Mouse (Mus musculus): ENCODE data around the gene Tmem44. TPM values are rescaled to one million over a fixed set of nuclear protein-coding genes. Genes with fewer than 3 reads are reported as not detected.

Gene Tmem44
- polyA plus RNA-seq, 1 experiment from 2014 or later: 23.5 TPM

GRCm38 (mm10) chr16:30515418-30515817 lies 35.2 kb downstream of the Tmem44 start:
- H3K36me3 ChIP-seq (ENCODE audit: control insufficient read depth, insufficient read depth, low read length): no peaks in the 10 kb centered on the region; the same call in 1 of the 2 replicates
- ATAC-seq (ENCODE audit: low read depth): no peak
- H3K27me3 ChIP-seq (ENCODE audit: control insufficient read depth, insufficient read depth, low read depth, low read length): no peaks in the 10 kb centered on the region
- no peak overlapping the region for H3K4me2 ChIP-seq (ENCODE audit: low read depth, low read length)
- no peaks in the 10 kb centered on the region; the same call in 1 of the 2 replicates for H3K9me3 ChIP-seq (ENCODE audit: control insufficient read depth, low read length)
- H3K4me3 ChIP-seq (ENCODE audit: low read length): no peak overlapping the region
- peaks cover 37% of the 10 kb centered on the region for H3K4me1 ChIP-seq (replicated peaks; ENCODE audit: control insufficient read depth, insufficient read depth, low read length)
- 66% methylated on average over 12 of the region's 12 CpGs for WGBS
- H3K27ac ChIP-seq (ENCODE audit: low read length): no peak overlapping the region
- H3K9ac ChIP-seq (ENCODE audit: low read length): no peak overlapping the region

- Histone ChIP-seq H3K4me3 (ENCODE audit: low read length) (no peak overlapping the region), H3K27ac (ENCODE audit: low read length) (peak overlapping the region; percentile 43), H3K4me2 (ENCODE audit: low read depth, low read length) (no peak overlapping the region), H3K4me1 (replicated peaks; ENCODE audit: control insufficient read depth, insufficient read depth, low read length) (peaks cover 35% of the 10 kb centered on the region), H3K27me3 (ENCODE audit: control insufficient read depth, insufficient read depth, low read depth, low read length) (no peaks in the 10 kb centered on the region), H3K9me3 (ENCODE audit: control insufficient read depth, low read length) (no peaks in the 10 kb centered on the region; the same call in 1 of the 2 replicates), H3K36me3 (ENCODE audit: control insufficient read depth, insufficient read depth, low read length) (no peaks in the 10 kb centered on the region; the same call in 1 of the 2 replicates), H3K9ac (ENCODE audit: low read length) (no peak overlapping the region)
- WGBS: 54% methylated on average over 20 of the region's 20 CpGs
- peak; percentile 45 for ATAC-seq (ENCODE audit: low read depth)
Observed at GRCm38 (mm10) chr16:30513050-30514024, 37.3 kb downstream of the Tmem44 start.

GRCm38 (mm10) chr16:30512375-30513049 lies 38.1 kb downstream of the Tmem44 start:
- H3K4me1 ChIP-seq (replicated peaks; ENCODE audit: control insufficient read depth, insufficient read depth, low read length): peaks cover 28% of the 10 kb centered on the region
- H3K9ac ChIP-seq (ENCODE audit: low read length): no peak overlapping the region
- no peaks in the 10 kb centered on the region; the same call in 1 of the 2 replicates for H3K36me3 ChIP-seq (ENCODE audit: control insufficient read depth, insufficient read depth, low read length)
- H3K4me3 ChIP-seq (ENCODE audit: low read length): no peak overlapping the region
- no peak for ATAC-seq (ENCODE audit: low read depth)
- 37% methylated on average over 8 of the region's 8 CpGs for WGBS
- H3K9me3 ChIP-seq (ENCODE audit: control insufficient read depth, low read length): no peaks in the 10 kb centered on the region; the same call in 1 of the 2 replicates
- no peak overlapping the region for H3K4me2 ChIP-seq (ENCODE audit: low read depth, low read length)
- H3K27ac ChIP-seq (ENCODE audit: low read length): peak overlapping the region; percentile 43; the same call in 1 of the 2 replicates
- no peaks in the 10 kb centered on the region for H3K27me3 ChIP-seq (ENCODE audit: control insufficient read depth, insufficient read depth, low read depth, low read length)

- H3K4me2 ChIP-seq (ENCODE audit: low read depth, low read length): peak overlapping the region; percentile 69
- peaks cover 28% of the 10 kb centered on the region for H3K4me1 ChIP-seq (replicated peaks; ENCODE audit: control insufficient read depth, insufficient read depth, low read length)
- no peak overlapping the region for H3K27ac ChIP-seq (ENCODE audit: low read length)
- H3K36me3 ChIP-seq (ENCODE audit: control insufficient read depth, insufficient read depth, low read length): no peaks in the 10 kb centered on the region; the same call in 1 of the 2 replicates
- H3K27me3 ChIP-seq (ENCODE audit: control insufficient read depth, insufficient read depth, low read depth, low read length): no peaks in the 10 kb centered on the region
- no peak for ATAC-seq (ENCODE audit: low read depth)
- H3K9me3 ChIP-seq (ENCODE audit: control insufficient read depth, low read length): no peaks in the 10 kb centered on the region; the same call in 1 of the 2 replicates
- H3K9ac ChIP-seq (ENCODE audit: low read length): peak overlapping the region; percentile 86
- no peak overlapping the region; the same call in 1 of the 2 replicates for H3K4me3 ChIP-seq (ENCODE audit: low read length)
- 75% methylated on average over 13 of the region's 13 CpGs for WGBS
Observed at GRCm38 (mm10) chr16:30511563-30512340, 38.9 kb downstream of the Tmem44 start.

GRCm38 (mm10) chr16:30510504-30511451 lies 39.9 kb downstream of the Tmem44 start:
- no peaks in the 10 kb centered on the region; the same call in 1 of the 2 replicates for H3K36me3 ChIP-seq (ENCODE audit: control insufficient read depth, insufficient read depth, low read length)
- peak overlapping the region; percentile 86 for H3K9ac ChIP-seq (ENCODE audit: low read length)
- 2% methylated on average over 44 of the region's 44 CpGs for WGBS
- H3K4me3 ChIP-seq (ENCODE audit: low read length): peak overlapping the region; percentile 78
- H3K27ac ChIP-seq (ENCODE audit: low read length): peak overlapping the region; percentile 89
- peak; percentile 92 for ATAC-seq (ENCODE audit: low read depth)
- peaks cover 28% of the 10 kb centered on the region for H3K4me1 ChIP-seq (replicated peaks; ENCODE audit: control insufficient read depth, insufficient read depth, low read length)
- H3K27me3 ChIP-seq (ENCODE audit: control insufficient read depth, insufficient read depth, low read depth, low read length): no peaks in the 10 kb centered on the region
- H3K4me2 ChIP-seq (ENCODE audit: low read depth, low read length): peak overlapping the region; percentile 69
- no peaks in the 10 kb centered on the region; the same call in 1 of the 2 replicates for H3K9me3 ChIP-seq (ENCODE audit: control insufficient read depth, low read length)

GRCm38 (mm10) chr16:30510091-30510490 lies 40.6 kb downstream of the Tmem44 start:
- H3K9ac ChIP-seq (ENCODE audit: low read length): peak overlapping the region; percentile 86
- no peak for ATAC-seq (ENCODE audit: low read depth)
- peak overlapping the region; percentile 78 for H3K4me3 ChIP-seq (ENCODE audit: low read length)
- no peaks in the 10 kb centered on the region for H3K9me3 ChIP-seq (ENCODE audit: control insufficient read depth, low read length)
- peak overlapping the region; percentile 69 for H3K4me2 ChIP-seq (ENCODE audit: low read depth, low read length)
- peaks cover 28% of the 10 kb centered on the region for H3K4me1 ChIP-seq (replicated peaks; ENCODE audit: control insufficient read depth, insufficient read depth, low read length)
- H3K27me3 ChIP-seq (ENCODE audit: control insufficient read depth, insufficient read depth, low read depth, low read length): 0 out of 2 replicates have a peak, but pooled peaks cover 2% of the 10 kb centered on the region
- 35% methylated on average over 9 of the region's 9 CpGs for WGBS
- H3K36me3 ChIP-seq (ENCODE audit: control insufficient read depth, insufficient read depth, low read length): no peaks in the 10 kb centered on the region; the same call in 1 of the 2 replicates
- H3K27ac ChIP-seq (ENCODE audit: low read length): peak overlapping the region; percentile 89

GRCm38 (mm10) chr16:30509340-30509739 lies 41.3 kb downstream of the Tmem44 start:
- WGBS: 87% methylated on average over 12 of the region's 12 CpGs
- no peak overlapping the region for H3K27ac ChIP-seq (ENCODE audit: low read length)
- no peaks in the 10 kb centered on the region for H3K9me3 ChIP-seq (ENCODE audit: control insufficient read depth, low read length)
- peaks cover 28% of the 10 kb centered on the region for H3K4me1 ChIP-seq (replicated peaks; ENCODE audit: control insufficient read depth, insufficient read depth, low read length)
- H3K4me2 ChIP-seq (ENCODE audit: low read depth, low read length): no peak overlapping the region
- no peak overlapping the region for H3K9ac ChIP-seq (ENCODE audit: low read length)
- no peak overlapping the region for H3K4me3 ChIP-seq (ENCODE audit: low read length)
- H3K27me3 ChIP-seq (ENCODE audit: control insufficient read depth, insufficient read depth, low read depth, low read length): 0 out of 2 replicates have a peak, but pooled peaks cover 2% of the 10 kb centered on the region
- no peak for ATAC-seq (ENCODE audit: low read depth)
- no peaks in the 10 kb centered on the region; the same call in 1 of the 2 replicates for H3K36me3 ChIP-seq (ENCODE audit: control insufficient read depth, insufficient read depth, low read length)

- no peak for ATAC-seq (ENCODE audit: low read depth)
Observed at GRCm38 (mm10) chr16:30508738-30509137, 41.9 kb downstream of the Tmem44 start.

More at GRCm38 (mm10) chr16:30508738-30509137, 41.9 kb downstream of the Tmem44 start:
- peaks cover 25% of the 10 kb centered on the region for H3K4me1 ChIP-seq (replicated peaks; ENCODE audit: control insufficient read depth, insufficient read depth, low read length)
- H3K9ac ChIP-seq (ENCODE audit: low read length): no peak overlapping the region
- no peak overlapping the region for H3K27ac ChIP-seq (ENCODE audit: low read length)
- H3K4me2 ChIP-seq (ENCODE audit: low read depth, low read length): no peak overlapping the region
- no peaks in the 10 kb centered on the region for H3K36me3 ChIP-seq (ENCODE audit: control insufficient read depth, insufficient read depth, low read length)
- 91% methylated on average over 9 of the region's 9 CpGs for WGBS
- no peak overlapping the region for H3K4me3 ChIP-seq (ENCODE audit: low read length)
- H3K27me3 ChIP-seq (ENCODE audit: control insufficient read depth, insufficient read depth, low read depth, low read length): 0 out of 2 replicates have a peak, but pooled peaks cover 2% of the 10 kb centered on the region
- no peaks in the 10 kb centered on the region for H3K9me3 ChIP-seq (ENCODE audit: control insufficient read depth, low read length)
